Mouse (Mus musculus) lung, embryonic 14.5 days (tissue): Measurements from ENCODE around the gene Smco4. TPM values are rescaled to one million over a fixed set of nuclear protein-coding genes. Genes with fewer than 3 reads are reported as not detected.

ENCODE experiments used
- ATAC-seq: fragments of 200-750 bp; cut with Nextera tagmentation; 2 replicates; pipeline ENCODE4 v1.8.0; 2017; ENCODE audit warnings: mild to moderate bottlenecking, moderate TSS enrichment, moderate library complexity; ENCODE audit not compliant: insufficient read depth
- DNase-seq: peaks from one replicate; pipeline ENCODE4 v3.0.0-alpha.2; 2015
- H3K27ac ChIP-seq: fragments of 300-500 bp; sonication (generic); 2 replicates; pipeline ENCODE4 v1.5.1; 2014; ENCODE audit warnings: low read depth, mild to moderate bottlenecking, moderate library complexity
- H3K27me3 ChIP-seq: fragments of 300-500 bp; sonication (generic); 2 replicates; pipeline ENCODE4 v1.6.1; 2014; ENCODE audit warnings: low read length, control low read depth; ENCODE audit not compliant: insufficient read depth
- H3K36me3 ChIP-seq: fragments of 300-500 bp; sonication (generic); 2 replicates; pipeline ENCODE4 v1.6.1; 2014; ENCODE audit warnings: control low read depth; ENCODE audit not compliant: insufficient read depth
- H3K4me1 ChIP-seq: fragments of 300-500 bp; sonication (generic); 2 replicates; pipeline ENCODE4 v1.6.1; 2014; ENCODE audit warnings: antibody characterized with exemption, control low read depth; ENCODE audit not compliant: insufficient read depth
- H3K4me2 ChIP-seq: fragments of 300-500 bp; sonication (generic); 2 replicates; pipeline ENCODE4 v1.6.1; 2014; ENCODE audit warnings: mild to moderate bottlenecking
- H3K4me3 ChIP-seq: fragments of 300-500 bp; sonication (generic); 2 replicates; pipeline ENCODE4 v1.5.1; 2014; ENCODE audit warnings: low read depth, low read length
- H3K9ac ChIP-seq: fragments of 300-500 bp; sonication (generic); 2 replicates; pipeline ENCODE4 v1.6.1; 2014
- H3K9me3 ChIP-seq: fragments of 300-500 bp; sonication (generic); 2 replicates; pipeline ENCODE4 v1.6.1; 2016; ENCODE audit warnings: low read depth, low read length, control low read depth
- CTCF ChIP-seq: IDR thresholded peaks from 2 replicates; pipeline ENCODE4 v1.5.1; 2016; ENCODE audit warnings: antibody characterized with exemption, low read depth
- WGBS: fragments of 180-500 bp; shearing (Covaris S2); extraction: QIAGEN DNeasy Blood & Tissue Kit; methylation state at CpG from one replicate; pipeline ENCODE4 v1.1.7; 2014; 5-methylcytosine and 5-hydroxymethylcytosine counted together
- polyA plus RNA-seq: library from polyadenylated mRNA; unstranded; fragments of >200 nt; fragmentation: Nextera tagmentation; extraction: Ambion mirVana; gene quantifications from 2 replicates; pipeline ENCODE4 v1.2.1, GENCODE M21; 2014

Gene Smco4
- polyA plus RNA-seq, 1 experiment from 2014 or later = 3.9 TPM

- H3K9ac ChIP-seq = no peak overlapping the region
- ATAC-seq = no peak
- no peak overlapping the region for H3K4me3 ChIP-seq
- no peak for TF ChIP-seq CTCF
- H3K27ac ChIP-seq = no peak overlapping the region
- DNase-seq = no peak
- H3K27me3 ChIP-seq = no peaks in the 10 kb centered on the region
- no peaks in the 10 kb centered on the region for H3K9me3 ChIP-seq
- H3K4me1 ChIP-seq = peaks cover 16% of the 10 kb centered on the region
- H3K36me3 ChIP-seq = no peaks in the 10 kb centered on the region
- H3K4me2 ChIP-seq = no peak overlapping the region
- WGBS = 83% methylated on average over 5 of the region's 5 CpGs
Measured at GRCm38 (mm10) chr9:15500025-15500424, 6.8 kb downstream of the Smco4 start.

- 70% methylated on average over 19 of the region's 19 CpGs for WGBS
- peaks cover 18% of the 10 kb centered on the region for H3K4me1 ChIP-seq
- H3K27ac ChIP-seq = no peak overlapping the region
- no peak for TF ChIP-seq CTCF
- no peak overlapping the region for H3K4me2 ChIP-seq
- H3K36me3 ChIP-seq = no peaks in the 10 kb centered on the region
- no peak overlapping the region for H3K4me3 ChIP-seq
- no peaks in the 10 kb centered on the region for H3K9me3 ChIP-seq
- DNase-seq = no peak
- H3K27me3 ChIP-seq = no peaks in the 10 kb centered on the region
- H3K9ac ChIP-seq = no peak overlapping the region
- no peak for ATAC-seq
Measured at GRCm38 (mm10) chr9:15501319-15502256, 8.4 kb downstream of the Smco4 start.

GRCm38 (mm10) chr9:15502476-15502875, 9.2 kb downstream of the Smco4 start:
- Histone ChIP-seq H3K4me3 (no peak overlapping the region), H3K36me3 (no peaks in the 10 kb centered on the region), H3K4me1 (peaks cover 22% of the 10 kb centered on the region), H3K27ac (no peak overlapping the region), H3K4me2 (no peak overlapping the region), H3K27me3 (no peaks in the 10 kb centered on the region), H3K9me3 (no peaks in the 10 kb centered on the region), H3K9ac (no peak overlapping the region)
- no peak for DNase-seq
- no peak for ATAC-seq
- TF ChIP-seq CTCF = no peak
- WGBS = 65% methylated on average over 7 of the region's 7 CpGs

GRCm38 (mm10) chr9:15503307-15503706, 10.1 kb downstream of the Smco4 start:
- 52% methylated on average over 10 of the region's 10 CpGs for WGBS
- Histone ChIP-seq H3K27ac (no peak overlapping the region), H3K9me3 (no peaks in the 10 kb centered on the region), H3K36me3 (no peaks in the 10 kb centered on the region), H3K4me1 (peaks cover 29% of the 10 kb centered on the region), H3K9ac (no peak overlapping the region), H3K27me3 (no peaks in the 10 kb centered on the region), H3K4me2 (no peak overlapping the region), H3K4me3 (no peak overlapping the region)
- no peak for ATAC-seq
- TF ChIP-seq CTCF = no peak
- DNase-seq = no peak

- H3K27ac ChIP-seq = no peak overlapping the region
Measured at GRCm38 (mm10) chr9:15503827-15504226, 10.6 kb downstream of the Smco4 start.

GRCm38 (mm10) chr9:15505288-15505687, 12.1 kb downstream of the Smco4 start:
- DNase-seq (no peak), ATAC-seq (peak; percentile 39; the same call in 1 of the 2 replicates)
- H3K27me3 ChIP-seq = no peaks in the 10 kb centered on the region
- no peak overlapping the region for H3K27ac ChIP-seq
- no peaks in the 10 kb centered on the region for H3K9me3 ChIP-seq
- H3K4me2 ChIP-seq = no peak overlapping the region
- H3K9ac ChIP-seq = no peak overlapping the region
- peaks cover 29% of the 10 kb centered on the region for H3K4me1 ChIP-seq
- 6% methylated on average over 1 of the region's 1 CpGs for WGBS
- H3K4me3 ChIP-seq = no peak overlapping the region
- no peaks in the 10 kb centered on the region for H3K36me3 ChIP-seq
- TF ChIP-seq CTCF = no peak

More at GRCm38 (mm10) chr9:15503827-15504226, 10.6 kb downstream of the Smco4 start:
- H3K4me2 ChIP-seq = no peak overlapping the region
- no peaks in the 10 kb centered on the region for H3K36me3 ChIP-seq
- ATAC-seq (no peak), DNase-seq (no peak)
- H3K9ac ChIP-seq = no peak overlapping the region
- H3K4me3 ChIP-seq = no peak overlapping the region
- 35% methylated on average over 6 of the region's 6 CpGs for WGBS
- no peak for TF ChIP-seq CTCF
- H3K27me3 ChIP-seq = no peaks in the 10 kb centered on the region
- no peaks in the 10 kb centered on the region for H3K9me3 ChIP-seq
- H3K4me1 ChIP-seq = peaks cover 29% of the 10 kb centered on the region

GRCm38 (mm10) chr9:15506863-15507262, 13.6 kb downstream of the Smco4 start:
- no peak for DNase-seq
- Histone ChIP-seq H3K4me1 (peaks cover 29% of the 10 kb centered on the region), H3K9ac (no peak overlapping the region), H3K27me3 (no peaks in the 10 kb centered on the region), H3K9me3 (no peaks in the 10 kb centered on the region), H3K4me3 (no peak overlapping the region), H3K36me3 (no peaks in the 10 kb centered on the region), H3K27ac (no peak overlapping the region), H3K4me2 (no peak overlapping the region)
- no peak for TF ChIP-seq CTCF
- WGBS = 52% methylated on average over 3 of the region's 3 CpGs
- ATAC-seq = no peak
